Mouse (Mus musculus) liver, adult (tissue): ENCODE measurements at regions not wholly inside any gene's neighbourhood (a gene's known extent, or its start where the extent isn't known, plus 50 kb on each side); places are given as distances from the start of the nearest gene placed in this dataset.

Source experiments
- GATA4 ChIP-seq: IDR thresholded peaks from 2 replicates; pipeline ENCODE4 v1.6.1; 2014; ENCODE audit warnings: mild to moderate bottlenecking, low read length; ENCODE audit not compliant: insufficient replicate concordance

DNA sequence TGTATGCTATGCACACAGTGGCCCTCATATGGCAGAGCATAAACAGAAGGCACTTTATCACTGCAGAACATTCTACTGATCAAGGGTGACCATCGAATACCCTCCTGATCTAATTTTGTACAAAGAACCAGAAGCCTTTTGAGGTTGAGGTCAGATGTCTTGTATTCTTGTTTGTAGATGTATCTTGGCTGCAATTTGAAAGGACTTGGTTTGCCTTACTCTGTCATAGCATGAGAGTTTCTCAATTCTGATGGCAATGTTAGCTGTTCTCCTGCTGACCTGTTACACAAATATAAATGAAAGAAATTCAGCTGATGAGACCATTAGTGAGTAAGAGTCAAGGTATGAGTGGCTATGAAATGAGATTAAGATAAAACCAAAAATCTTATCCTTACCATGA, 199.1 kb upstream of the Aldoart1 start:
- TF ChIP-seq GATA4 = 0 out of 2 replicates have a peak, but pooled peaks have one; percentile 5

DNA sequence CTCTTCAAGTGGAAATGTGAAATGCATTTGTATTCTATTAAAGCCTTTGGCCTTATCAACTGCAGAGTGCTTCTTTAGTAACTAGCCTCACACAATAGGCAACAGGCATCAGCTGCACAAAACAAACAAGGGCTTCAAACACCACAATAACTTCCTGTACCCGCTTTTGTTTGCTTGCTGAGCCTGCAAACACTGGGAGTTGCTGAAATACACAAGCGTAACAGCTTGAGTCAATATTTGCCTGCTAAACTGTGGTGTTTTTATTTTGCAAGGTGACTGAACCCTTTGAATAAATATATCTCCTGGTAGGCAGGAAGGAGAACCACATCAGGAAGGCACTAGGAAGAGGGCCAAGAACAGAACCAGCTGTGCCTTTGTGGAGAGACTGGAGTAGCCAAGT, 195.4 kb upstream of the Aldoart1 start:
- peak; percentile 71; the same call in 1 of the 2 replicates for TF ChIP-seq GATA4

DNA sequence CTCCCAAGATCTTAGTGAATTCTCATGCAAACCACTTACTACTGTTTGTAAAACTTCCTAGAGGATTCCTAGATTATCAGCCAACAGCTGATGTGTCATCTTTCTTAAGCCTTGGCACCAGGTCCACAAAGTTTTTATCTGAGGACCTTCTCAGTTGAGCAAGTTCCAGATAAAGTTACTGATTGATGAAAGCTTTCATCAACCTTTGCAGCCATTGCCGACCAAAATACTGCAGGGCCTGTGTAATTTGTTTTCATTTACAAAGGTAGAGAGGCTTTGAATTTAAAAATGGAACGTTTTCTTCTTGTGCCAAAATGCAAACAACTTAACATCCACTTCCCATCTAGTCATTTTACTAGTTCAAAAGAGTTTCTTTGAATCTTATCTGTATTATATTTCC, 191.9 kb upstream of the Aldoart1 start:
- TF ChIP-seq GATA4 = peak; percentile 38; the same call in 1 of the 2 replicates

DNA sequence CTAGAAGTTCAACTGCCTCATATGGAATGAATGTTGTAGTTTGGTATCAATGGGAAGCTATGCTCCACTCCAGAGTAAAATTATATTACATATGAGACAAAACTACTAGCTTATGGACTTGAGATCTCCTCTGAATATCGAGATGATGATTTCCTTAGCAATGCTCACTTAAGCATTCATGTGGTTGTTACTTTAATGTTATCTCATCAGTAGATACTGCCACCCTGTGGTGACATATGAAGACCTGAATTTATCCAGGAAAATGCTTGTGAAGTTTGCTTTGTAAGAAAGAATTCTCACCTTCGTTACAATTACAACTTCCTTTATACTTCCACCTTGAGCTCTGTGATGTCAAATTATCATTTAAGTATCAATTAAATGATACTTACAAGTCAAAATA, 190.2 kb upstream of the Aldoart1 start:
- TF ChIP-seq GATA4 = no peak

DNA sequence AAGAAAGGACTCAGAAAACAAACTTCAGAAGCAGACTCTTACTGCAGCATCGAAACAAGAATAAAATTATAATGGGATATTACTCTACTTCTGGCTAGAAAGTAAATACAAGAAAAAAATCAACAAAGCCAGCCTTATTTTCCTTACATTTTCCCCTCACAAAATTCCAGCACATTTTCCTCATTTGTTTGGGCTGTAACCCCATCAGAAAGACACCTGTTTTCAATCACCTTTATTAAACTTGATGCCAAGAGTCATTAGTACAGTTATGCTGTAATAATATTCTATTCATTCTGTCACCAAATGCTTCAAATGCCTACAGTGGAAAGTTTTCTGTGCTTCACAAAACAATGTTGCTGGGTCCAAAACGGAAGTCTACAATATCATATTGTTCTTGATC, 189.1 kb upstream of the Aldoart1 start:
- no peak for TF ChIP-seq GATA4

DNA sequence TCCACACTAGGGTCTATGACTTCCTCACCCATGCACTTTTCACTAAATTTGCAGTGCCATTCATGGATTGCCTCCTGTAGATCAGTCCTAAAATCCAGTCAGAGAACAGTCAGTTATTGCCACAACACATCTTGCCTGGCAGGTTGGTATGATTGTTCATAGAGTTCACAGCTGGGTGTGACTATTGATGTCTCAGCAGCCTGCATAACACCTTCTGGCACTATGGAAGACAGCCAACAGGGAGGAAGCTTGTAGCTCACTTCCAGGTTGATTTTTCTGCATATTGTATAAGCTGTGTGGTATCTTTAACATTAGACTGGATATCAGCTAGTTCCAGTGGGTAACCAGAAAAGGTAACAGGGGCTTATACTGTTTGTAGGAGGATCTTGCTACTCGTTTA, 145.3 kb upstream of the Aldoart1 start:
- TF ChIP-seq GATA4 = no peak

DNA sequence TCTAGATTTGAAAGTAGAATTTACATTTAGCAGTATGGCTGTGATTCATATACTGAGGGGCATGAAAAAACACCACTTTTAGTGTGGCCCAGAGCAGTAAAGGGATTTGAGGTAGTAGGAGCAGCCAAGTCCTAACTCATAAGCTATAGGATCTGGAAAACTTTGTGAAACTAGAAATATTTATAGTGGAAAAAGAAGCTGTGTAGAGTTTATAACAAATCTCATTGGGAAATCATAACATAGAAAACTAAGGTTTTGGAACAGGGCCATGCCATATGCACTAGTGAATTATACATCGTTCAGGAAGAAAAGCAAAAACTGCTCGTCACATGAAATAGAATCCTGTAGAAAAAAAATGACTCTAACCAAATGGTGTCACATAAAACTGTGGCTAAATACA, 143.7 kb upstream of the Aldoart1 start:
- TF ChIP-seq GATA4 = no peak

DNA sequence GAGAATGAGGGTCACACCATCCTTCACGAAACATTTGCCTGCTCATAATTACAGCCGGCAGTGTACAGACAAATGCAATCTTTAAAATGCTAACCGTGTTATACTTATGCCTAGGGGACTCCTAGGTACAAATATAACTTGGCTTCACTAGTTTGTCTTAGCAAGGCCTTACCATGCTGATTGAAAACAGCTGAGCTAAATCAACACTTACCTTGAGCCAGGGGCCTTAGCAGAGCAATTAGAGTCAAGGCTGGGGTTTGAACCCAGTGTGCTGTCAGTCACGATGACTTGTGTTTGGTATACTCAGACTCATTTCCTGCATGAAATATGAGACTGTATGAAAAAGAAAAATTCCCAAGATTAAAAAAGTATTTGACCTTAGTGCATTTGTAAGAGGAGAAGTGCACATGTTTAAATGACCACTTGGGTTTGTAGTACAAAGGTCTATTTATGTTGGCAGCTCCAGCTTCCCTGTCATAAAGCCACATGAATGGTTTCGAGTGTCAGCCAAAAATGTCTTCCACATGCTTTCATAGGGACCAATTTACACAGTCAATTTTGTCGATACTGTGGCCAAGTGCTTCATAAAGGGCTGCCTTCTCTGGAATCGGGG, 94.0 kb upstream of the Aldoart1 start:
- no peak for TF ChIP-seq GATA4

DNA sequence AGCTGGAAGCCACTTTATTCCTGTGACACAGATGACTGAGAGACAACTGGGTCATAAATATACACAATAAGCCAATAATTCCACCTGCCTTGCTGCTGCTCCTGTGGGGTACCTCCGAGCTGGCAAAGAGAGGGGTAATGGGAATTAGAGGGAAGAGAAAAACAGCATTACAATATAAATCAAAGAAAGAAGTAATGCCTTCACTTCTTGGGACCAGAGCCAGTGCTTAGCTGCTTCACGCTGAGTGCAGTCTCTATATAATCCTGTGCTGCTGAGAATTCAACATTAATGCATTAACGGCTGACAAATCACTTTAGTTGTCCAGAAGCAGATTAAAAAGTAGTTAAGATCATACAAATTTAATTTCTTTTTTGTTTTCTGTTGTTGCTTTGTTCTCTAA, 71.0 kb upstream of the Aldoart1 start:
- no peak for TF ChIP-seq GATA4

DNA sequence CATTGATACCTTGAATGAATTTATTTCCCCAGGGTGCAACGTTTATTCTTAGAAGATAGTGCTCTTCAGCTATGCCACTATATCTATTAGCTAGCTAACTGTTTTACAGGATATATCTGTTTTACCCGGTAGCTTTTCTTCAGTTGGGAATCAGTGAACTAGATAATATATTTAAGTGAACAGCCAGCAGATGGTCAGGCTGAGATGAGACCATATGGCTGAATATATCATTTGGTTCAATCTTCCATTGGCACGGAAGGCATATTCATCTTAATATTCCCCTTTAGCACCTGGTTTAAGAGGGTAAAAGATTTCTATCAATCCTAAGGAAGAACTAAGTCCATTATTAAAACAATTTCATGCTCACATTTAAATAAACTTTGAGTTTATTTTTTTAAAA, 62.6 kb upstream of the Aldoart1 start:
- no peak for TF ChIP-seq GATA4
